Mouse (Mus musculus): ENCODE results near the gene Ankrd13b. TPM values are rescaled to one million over a fixed set of nuclear protein-coding genes. Genes with fewer than 3 reads are reported as not detected.
A peak's percentile ranks its signal among the peaks of the same experiment; 100 is the strongest.

Ankrd13b gene
- total and polyA plus RNA-seq, 2 experiments, result 0.37 to 8.0 TPM

DNA sequence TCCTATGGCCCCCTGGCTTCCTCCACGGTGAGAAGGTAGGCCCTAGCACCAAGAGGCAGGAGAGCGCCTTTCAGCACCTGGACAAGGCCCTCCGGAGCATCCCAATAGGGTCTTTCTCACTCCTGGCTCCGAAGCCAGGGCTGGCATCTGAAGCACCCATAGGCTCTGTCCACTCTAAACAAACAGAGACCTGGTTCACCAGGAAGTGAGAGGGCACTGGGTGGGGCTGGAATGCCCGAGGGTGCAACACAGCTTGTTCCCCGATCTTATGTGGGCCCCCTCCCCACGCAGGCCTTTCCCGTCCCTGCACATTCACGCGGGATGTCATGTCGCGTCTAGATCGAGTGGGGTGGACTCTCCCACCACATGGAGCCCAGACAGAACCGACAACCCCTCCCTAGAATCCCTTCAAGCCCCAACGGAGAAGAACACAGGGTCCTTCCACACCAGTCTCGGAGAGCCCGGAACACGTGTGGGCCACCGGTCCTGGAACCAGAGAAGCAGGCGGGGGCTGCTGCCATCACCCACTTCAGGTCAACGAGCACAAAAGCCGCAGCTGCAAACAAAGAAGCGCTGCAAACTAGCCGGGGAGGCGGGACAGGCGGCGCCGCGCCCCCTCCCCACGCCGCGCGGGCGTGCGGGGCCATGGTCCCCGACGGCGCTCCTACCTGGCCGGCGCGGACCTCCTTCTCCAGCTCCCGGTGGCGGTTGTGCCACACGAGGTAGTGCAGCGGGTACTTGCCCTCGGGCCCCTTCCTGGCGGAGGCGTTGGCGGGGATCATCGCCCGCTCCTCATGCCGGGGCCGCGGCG, 502 bp downstream of the Ankrd13b start:
- Histone ChIP-seq H3K4me3 (ENCODE audit: insufficient read depth, low read depth, low read length) (peak overlapping the region; percentile 57), H3K27me3 (ENCODE audit: control insufficient read depth, insufficient read depth, low read length) (no peaks in the 10 kb centered on the region), H3K36me3 (ENCODE audit: control insufficient read depth, insufficient read depth, low read length) (no peaks in the 10 kb centered on the region), H3K4me1 (ENCODE audit: control insufficient read depth, insufficient read depth, low read length) (peaks cover 12% of the 10 kb centered on the region; the same call in 1 of the 2 replicates), H3K79me2 (ENCODE audit: control insufficient read depth, insufficient read depth, low read length) (peaks cover 3% of the 10 kb centered on the region; the same call in 1 of the 2 replicates), H3K9ac (ENCODE audit: low read depth, low read length) (peak overlapping the region; percentile 76), H3K27ac (replicated peaks; ENCODE audit: insufficient read depth, low read depth, low read length) (no peak overlapping the region)
- no peak for DNase-seq (ENCODE audit: extremely low read depth, low read depth, low spot score)
- WGBS, result 16% methylated on average over 55 of the region's 55 CpGs
- TF ChIP-seq POLR2A (IDR thresholded peaks at IDR 0.05; ENCODE audit: extremely low read depth, insufficient read depth, low read length) (no peak), CTCF (IDR thresholded peaks at IDR 0.05; ENCODE audit: low read depth, low read length) (no peak)

DNA sequence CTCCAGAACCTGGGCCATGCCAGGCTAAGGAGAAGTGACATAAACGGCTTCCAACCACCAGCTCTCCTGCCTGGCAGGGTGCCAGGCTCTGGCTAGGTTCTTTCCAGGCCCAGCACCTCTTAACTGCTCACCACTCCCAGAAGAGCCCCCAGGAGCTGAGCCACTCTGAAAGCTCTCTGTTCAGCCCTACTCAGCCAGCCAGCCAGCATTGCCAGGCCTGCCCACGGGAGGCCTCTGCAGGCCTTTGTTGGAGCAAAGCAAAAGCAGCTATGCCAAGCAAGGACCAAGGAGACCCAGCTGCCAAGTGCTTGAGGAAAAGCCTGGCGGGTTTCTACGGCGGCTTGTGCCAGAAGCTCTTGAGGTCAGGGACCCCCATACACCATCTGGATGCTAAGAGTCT, 2.7 kb downstream of the Ankrd13b start:
- Histone ChIP-seq H3K27ac (replicated peaks; ENCODE audit: insufficient read depth, low read depth, low read length) (no peak overlapping the region), H3K79me2 (ENCODE audit: control insufficient read depth, insufficient read depth, low read length) (0 out of 2 replicates have a peak, but pooled peaks cover 5% of the 10 kb centered on the region), H3K9ac (ENCODE audit: low read depth, low read length) (no peak overlapping the region), H3K36me3 (ENCODE audit: control insufficient read depth, insufficient read depth, low read length) (no peaks in the 10 kb centered on the region), H3K27me3 (ENCODE audit: control insufficient read depth, insufficient read depth, low read length) (no peaks in the 10 kb centered on the region), H3K4me1 (ENCODE audit: control insufficient read depth, insufficient read depth, low read length) (peaks cover 9% of the 10 kb centered on the region; the same call in 1 of the 2 replicates), H3K4me3 (ENCODE audit: insufficient read depth, low read depth, low read length) (no peak overlapping the region)
- TF ChIP-seq POLR2A (IDR thresholded peaks at IDR 0.05; ENCODE audit: extremely low read depth, insufficient read depth, low read length) (no peak), CTCF (IDR thresholded peaks at IDR 0.05; ENCODE audit: low read depth, low read length) (no peak)
- no peak for DNase-seq (ENCODE audit: extremely low read depth, low read depth, low spot score)
- WGBS, result 75% methylated on average over 5 of the region's 5 CpGs

GRCm38 (mm10) chr11:77485229-77485628, 4.2 kb downstream of the Ankrd13b start:
- 0 out of 2 replicates have a peak, but pooled peaks cover 5% of the 10 kb centered on the region for H3K79me2 ChIP-seq (ENCODE audit: control insufficient read depth, insufficient read depth, low read length)
- H3K4me1 ChIP-seq (ENCODE audit: control insufficient read depth, insufficient read depth, low read length), result peaks cover 4% of the 10 kb centered on the region; the same call in 1 of the 2 replicates
- no peak for TF ChIP-seq POLR2A (IDR thresholded peaks at IDR 0.05; ENCODE audit: extremely low read depth, insufficient read depth, low read length)
- TF ChIP-seq CTCF (IDR thresholded peaks at IDR 0.05; ENCODE audit: low read depth, low read length), result no peak
- H3K9ac ChIP-seq (ENCODE audit: low read depth, low read length), result no peak overlapping the region
- H3K36me3 ChIP-seq (ENCODE audit: control insufficient read depth, insufficient read depth, low read length), result no peaks in the 10 kb centered on the region
- H3K4me3 ChIP-seq (ENCODE audit: insufficient read depth, low read depth, low read length), result no peak overlapping the region
- WGBS, result 89% methylated on average over 6 of the region's 6 CpGs
- H3K27ac ChIP-seq (replicated peaks; ENCODE audit: insufficient read depth, low read depth, low read length), result no peak overlapping the region
- no peak for DNase-seq (ENCODE audit: extremely low read depth, low read depth, low spot score)
- no peaks in the 10 kb centered on the region for H3K27me3 ChIP-seq (ENCODE audit: control insufficient read depth, insufficient read depth, low read length)

GRCm38 (mm10) chr11:77483510-77484255, 5.8 kb downstream of the Ankrd13b start:
- TF ChIP-seq CTCF (IDR thresholded peaks at IDR 0.05; ENCODE audit: low read depth, low read length) (no peak), POLR2A (IDR thresholded peaks at IDR 0.05; ENCODE audit: extremely low read depth, insufficient read depth, low read length) (no peak)
- H3K27ac ChIP-seq (replicated peaks; ENCODE audit: insufficient read depth, low read depth, low read length), result no peak overlapping the region

GRCm38 (mm10) chr11:77483043-77483442, 6.4 kb downstream of the Ankrd13b start:
- 73% methylated on average over 3 of the region's 3 CpGs for WGBS
- H3K9ac ChIP-seq (ENCODE audit: low read depth, low read length), result no peak overlapping the region
- H3K27ac ChIP-seq (replicated peaks; ENCODE audit: insufficient read depth, low read depth, low read length), result no peak overlapping the region
- no peak for DNase-seq (ENCODE audit: extremely low read depth, low read depth, low spot score)
- H3K4me3 ChIP-seq (ENCODE audit: insufficient read depth, low read depth, low read length), result no peak overlapping the region
- 0 out of 2 replicates have a peak, but pooled peaks cover 5% of the 10 kb centered on the region for H3K79me2 ChIP-seq (ENCODE audit: control insufficient read depth, insufficient read depth, low read length)
- H3K36me3 ChIP-seq (ENCODE audit: control insufficient read depth, insufficient read depth, low read length), result no peaks in the 10 kb centered on the region
- no peaks in the 10 kb centered on the region for H3K27me3 ChIP-seq (ENCODE audit: control insufficient read depth, insufficient read depth, low read length)
- no peaks in the 10 kb centered on the region for H3K4me1 ChIP-seq (ENCODE audit: control insufficient read depth, insufficient read depth, low read length)
- TF ChIP-seq CTCF (IDR thresholded peaks at IDR 0.05; ENCODE audit: low read depth, low read length) (no peak), POLR2A (IDR thresholded peaks at IDR 0.05; ENCODE audit: extremely low read depth, insufficient read depth, low read length) (no peak)

More at GRCm38 (mm10) chr11:77483510-77484255, 5.8 kb downstream of the Ankrd13b start:
- WGBS, result 66% methylated on average over 11 of the region's 11 CpGs
- Histone ChIP-seq H3K79me2 (ENCODE audit: control insufficient read depth, insufficient read depth, low read length) (0 out of 2 replicates have a peak, but pooled peaks cover 5% of the 10 kb centered on the region), H3K36me3 (ENCODE audit: control insufficient read depth, insufficient read depth, low read length) (no peaks in the 10 kb centered on the region), H3K27me3 (ENCODE audit: control insufficient read depth, insufficient read depth, low read length) (no peaks in the 10 kb centered on the region), H3K4me3 (ENCODE audit: insufficient read depth, low read depth, low read length) (no peak overlapping the region), H3K9ac (ENCODE audit: low read depth, low read length) (no peak overlapping the region), H3K4me1 (ENCODE audit: control insufficient read depth, insufficient read depth, low read length) (no peaks in the 10 kb centered on the region)
- DNase-seq (ENCODE audit: extremely low read depth, low read depth, low spot score), result no peak

Measured in liver, adult 2 months (tissue).